Mouse (Mus musculus): Measurements from ENCODE around the gene Fto. TPM values are rescaled to one million over a fixed set of nuclear protein-coding genes. Genes with fewer than 3 reads are reported as not detected.

Fto gene
- polyA plus RNA-seq, 1 experiment from 2014 or later = 62.5 TPM

GRCm38 (mm10) chr8:91476988-91477387 is 163.7 kb downstream of the Fto start:
- H3K4me3 ChIP-seq (replicated peaks) = no peak overlapping the region

GRCm38 (mm10) chr8:91477471-91477870 is 164.1 kb downstream of the Fto start:
- Histone ChIP-seq H3K4me2 (no peak overlapping the region), H3K27ac (no peak overlapping the region), H3K9ac (no peak overlapping the region), H3K36me3 (peaks cover 8% of the 10 kb centered on the region; the same call in 1 of the 2 replicates), H3K4me3 (replicated peaks) (no peak overlapping the region), H3K27me3 (replicated peaks) (no peaks in the 10 kb centered on the region), H3K4me1 (no peaks in the 10 kb centered on the region), H3K9me3 (no peaks in the 10 kb centered on the region)
- WGBS = 90% methylated on average over 10 of the region's 10 CpGs
- ATAC-seq (ENCODE audit: insufficient read depth, low FRiP score, low read depth) = no peak

More at GRCm38 (mm10) chr8:91476988-91477387, 163.7 kb downstream of the Fto start:
- Histone ChIP-seq H3K36me3 (peaks cover 8% of the 10 kb centered on the region; the same call in 1 of the 2 replicates), H3K4me2 (no peak overlapping the region), H3K9ac (no peak overlapping the region), H3K9me3 (no peaks in the 10 kb centered on the region), H3K27ac (no peak overlapping the region), H3K4me1 (no peaks in the 10 kb centered on the region), H3K27me3 (replicated peaks) (no peaks in the 10 kb centered on the region)
- no peak for ATAC-seq (ENCODE audit: insufficient read depth, low FRiP score, low read depth)
- WGBS = 93% methylated on average over 5 of the region's 5 CpGs

- Histone ChIP-seq H3K9ac (no peak overlapping the region), H3K27me3 (replicated peaks) (no peaks in the 10 kb centered on the region), H3K9me3 (no peaks in the 10 kb centered on the region), H3K4me2 (no peak overlapping the region), H3K4me1 (no peaks in the 10 kb centered on the region), H3K36me3 (no peaks in the 10 kb centered on the region; the same call in 1 of the 2 replicates), H3K4me3 (replicated peaks) (no peak overlapping the region), H3K27ac (no peak overlapping the region)
- no peak for ATAC-seq (ENCODE audit: insufficient read depth, low FRiP score, low read depth)
- 75% methylated on average over 9 of the region's 9 CpGs for WGBS
These were observed 169.2 kb downstream of the Fto start for GRCm38 (mm10) chr8:91482511-91482910.

- Histone ChIP-seq H3K36me3 (no peaks in the 10 kb centered on the region; the same call in 1 of the 2 replicates), H3K4me3 (replicated peaks) (no peak overlapping the region), H3K4me1 (0 out of 2 replicates have a peak, but pooled peaks cover 2% of the 10 kb centered on the region), H3K9me3 (no peaks in the 10 kb centered on the region), H3K27ac (no peak overlapping the region), H3K4me2 (no peak overlapping the region), H3K27me3 (replicated peaks) (no peaks in the 10 kb centered on the region), H3K9ac (no peak overlapping the region)
- ATAC-seq (ENCODE audit: insufficient read depth, low FRiP score, low read depth) = no peak
- 73% methylated on average over 4 of the region's 4 CpGs for WGBS
These were observed 173.1 kb downstream of the Fto start for GRCm38 (mm10) chr8:91486394-91486793.

GRCm38 (mm10) chr8:91487456-91487855 is 174.1 kb downstream of the Fto start:
- ATAC-seq (ENCODE audit: insufficient read depth, low FRiP score, low read depth) = no peak
- H3K4me2 ChIP-seq = no peak overlapping the region
- no peaks in the 10 kb centered on the region for H3K9me3 ChIP-seq
- H3K27ac ChIP-seq = no peak overlapping the region
- WGBS = 80% methylated on average over 2 of the region's 2 CpGs
- H3K9ac ChIP-seq = no peak overlapping the region
- no peak overlapping the region for H3K4me3 ChIP-seq (replicated peaks)
- no peaks in the 10 kb centered on the region; the same call in 1 of the 2 replicates for H3K36me3 ChIP-seq
- H3K4me1 ChIP-seq = 0 out of 2 replicates have a peak, but pooled peaks cover 2% of the 10 kb centered on the region
- H3K27me3 ChIP-seq (replicated peaks) = no peaks in the 10 kb centered on the region

- WGBS = 55% methylated on average over 13 of the region's 13 CpGs
- peak overlapping the region; percentile 4; the same call in 1 of the 2 replicates for H3K27ac ChIP-seq
- no peak overlapping the region for H3K4me3 ChIP-seq (replicated peaks)
- H3K9ac ChIP-seq = no peak overlapping the region
- H3K4me1 ChIP-seq = 0 out of 2 replicates have a peak, but pooled peaks cover 2% of the 10 kb centered on the region
- H3K27me3 ChIP-seq (replicated peaks) = no peaks in the 10 kb centered on the region
- H3K4me2 ChIP-seq = no peak overlapping the region
- ATAC-seq (ENCODE audit: insufficient read depth, low FRiP score, low read depth) = no peak
- no peaks in the 10 kb centered on the region for H3K9me3 ChIP-seq
- no peaks in the 10 kb centered on the region; the same call in 1 of the 2 replicates for H3K36me3 ChIP-seq
These were observed 174.9 kb downstream of the Fto start for GRCm38 (mm10) chr8:91488086-91488783.

- 73% methylated on average over 10 of the region's 10 CpGs for WGBS
- H3K4me2 ChIP-seq = no peak overlapping the region
- no peaks in the 10 kb centered on the region; the same call in 1 of the 2 replicates for H3K36me3 ChIP-seq
- peak overlapping the region; percentile 19; the same call in 1 of the 2 replicates for H3K27ac ChIP-seq
- H3K4me1 ChIP-seq = 0 out of 2 replicates have a peak, but pooled peaks cover 2% of the 10 kb centered on the region
- no peaks in the 10 kb centered on the region for H3K9me3 ChIP-seq
- no peak overlapping the region for H3K9ac ChIP-seq
- ATAC-seq (ENCODE audit: insufficient read depth, low FRiP score, low read depth) = no peak
- H3K27me3 ChIP-seq (replicated peaks) = no peaks in the 10 kb centered on the region
- H3K4me3 ChIP-seq (replicated peaks) = no peak overlapping the region
These were observed 175.6 kb downstream of the Fto start for GRCm38 (mm10) chr8:91488784-91489450.

- Histone ChIP-seq H3K9me3 (no peaks in the 10 kb centered on the region), H3K4me3 (replicated peaks) (no peak overlapping the region), H3K9ac (no peak overlapping the region), H3K27ac (no peak overlapping the region), H3K4me2 (no peak overlapping the region), H3K36me3 (no peaks in the 10 kb centered on the region; the same call in 1 of the 2 replicates), H3K27me3 (replicated peaks) (no peaks in the 10 kb centered on the region), H3K4me1 (0 out of 2 replicates have a peak, but pooled peaks cover 2% of the 10 kb centered on the region)
- 38% methylated on average over 5 of the region's 5 CpGs for WGBS
- ATAC-seq (ENCODE audit: insufficient read depth, low FRiP score, low read depth) = no peak
These were observed 176.7 kb downstream of the Fto start for GRCm38 (mm10) chr8:91490065-91490464.

- no peak for ATAC-seq (ENCODE audit: insufficient read depth, low FRiP score, low read depth)
- Histone ChIP-seq H3K4me3 (replicated peaks) (no peak overlapping the region), H3K36me3 (no peaks in the 10 kb centered on the region), H3K4me1 (0 out of 2 replicates have a peak, but pooled peaks cover 2% of the 10 kb centered on the region), H3K4me2 (no peak overlapping the region), H3K9me3 (no peaks in the 10 kb centered on the region), H3K9ac (no peak overlapping the region), H3K27me3 (replicated peaks) (no peaks in the 10 kb centered on the region), H3K27ac (no peak overlapping the region)
- 70% methylated on average over 8 of the region's 8 CpGs for WGBS
These were observed 180.0 kb downstream of the Fto start for GRCm38 (mm10) chr8:91493373-91493772.

GRCm38 (mm10) chr8:91494501-91495259 is 181.4 kb downstream of the Fto start:
- H3K4me3 ChIP-seq (replicated peaks) = no peak overlapping the region
- no peak overlapping the region for H3K9ac ChIP-seq
- 0 out of 2 replicates have a peak, but pooled peaks cover 2% of the 10 kb centered on the region for H3K4me1 ChIP-seq
- H3K27ac ChIP-seq = no peak overlapping the region
- no peak for ATAC-seq (ENCODE audit: insufficient read depth, low FRiP score, low read depth)
- no peaks in the 10 kb centered on the region for H3K9me3 ChIP-seq
- no peaks in the 10 kb centered on the region for H3K36me3 ChIP-seq
- WGBS = 65% methylated on average over 10 of the region's 10 CpGs
- H3K27me3 ChIP-seq (replicated peaks) = no peaks in the 10 kb centered on the region
- no peak overlapping the region for H3K4me2 ChIP-seq

GRCm38 (mm10) chr8:91495260-91495601 is 181.9 kb downstream of the Fto start:
- Histone ChIP-seq H3K27me3 (replicated peaks) (no peaks in the 10 kb centered on the region), H3K9me3 (no peaks in the 10 kb centered on the region), H3K4me3 (replicated peaks) (no peak overlapping the region), H3K9ac (no peak overlapping the region), H3K36me3 (no peaks in the 10 kb centered on the region), H3K4me2 (no peak overlapping the region), H3K27ac (no peak overlapping the region), H3K4me1 (0 out of 2 replicates have a peak, but pooled peaks cover 2% of the 10 kb centered on the region)
- no peak for ATAC-seq (ENCODE audit: insufficient read depth, low FRiP score, low read depth)
- WGBS = 79% methylated on average over 2 of the region's 2 CpGs

All from stomach, embryonic 15.5 days (tissue).